Mouse (Mus musculus) mature B cell (primary cell): ENCODE measurements around the gene Gm20850.
"Not testable (repeated sequence)": the region's sequence is repeated elsewhere in the genome, so short reads cannot be mapped to it uniquely, and the experiment has no call there.

Experiments
- in situ Hi-C: fragments of 300-500 bp; cut with MboI; formaldehyde crosslinking; loops from 2 replicates; pipeline ENCODE4 v1.14.3; 2019

Gene Gm20850

DNA sequence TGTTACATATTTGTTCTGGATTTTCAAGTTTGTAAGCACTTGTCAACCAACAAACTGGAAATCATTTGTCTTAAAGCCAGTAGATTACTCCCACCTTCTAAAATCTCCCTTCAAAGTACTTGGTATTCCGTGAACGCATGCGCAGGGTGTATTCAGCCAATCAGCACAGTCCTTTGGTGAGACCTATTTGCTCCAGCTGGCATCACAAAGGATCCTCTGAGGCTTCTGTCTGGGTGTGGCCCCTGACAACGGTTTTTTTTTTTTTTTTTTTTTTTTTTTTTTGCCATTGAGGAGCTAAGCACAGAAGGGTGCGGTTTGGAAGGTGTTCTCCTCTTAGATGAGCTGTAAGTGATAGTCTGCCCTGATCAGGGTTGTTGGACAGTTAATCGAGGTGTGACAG, at the start of gene Gm20850:
TSS of gene Gm20850 (plus strand) at position 301 of the 400 bp plus-strand sequence.
- in situ Hi-C loops = not testable (repeated sequence)
